Mouse (Mus musculus) intestine, embryonic 14.5 days (tissue): ENCODE results near the gene Rad18. TPM values are rescaled to one million over a fixed set of nuclear protein-coding genes. Genes with fewer than 3 reads are reported as not detected.

Experiments used
- ATAC-seq: fragments of 200-750 bp; cut with Nextera tagmentation; replicated peaks from 2 replicates; pipeline ENCODE4 v1.8.0; 2017; ENCODE audit warnings: low read depth, moderate number of reproducible peaks, moderate TSS enrichment, moderate library complexity; ENCODE audit not compliant: low FRiP score, low TSS enrichment
- DNase-seq: peaks from one replicate; pipeline ENCODE4 v3.0.0-alpha.2; 2018; ENCODE audit warnings: low spot score
- H3K27ac ChIP-seq: fragments of 300-500 bp; sonication (generic); 2 replicates; pipeline ENCODE4 v1.5.1; 2014; ENCODE audit warnings: low read depth, mild to moderate bottlenecking, control low read depth
- H3K27me3 ChIP-seq: fragments of 300-500 bp; sonication (generic); replicated peaks from 2 replicates; pipeline ENCODE4 v1.6.1; 2014; ENCODE audit warnings: low read length, control low read depth; ENCODE audit not compliant: control insufficient read depth, insufficient read depth
- H3K36me3 ChIP-seq: fragments of 300-500 bp; sonication (generic); 2 replicates; pipeline ENCODE4 v1.6.1; 2014; ENCODE audit warnings: low read length, control low read depth; ENCODE audit not compliant: control insufficient read depth, insufficient read depth
- H3K4me1 ChIP-seq: fragments of 300-500 bp; sonication (generic); replicated peaks from 2 replicates; pipeline ENCODE4 v1.6.1; 2014; ENCODE audit warnings: low read length, control low read depth, mixed read lengths; ENCODE audit not compliant: control insufficient read depth, insufficient read depth
- H3K4me2 ChIP-seq: fragments of 300-500 bp; sonication (generic); 2 replicates; pipeline ENCODE4 v1.6.1; 2014; ENCODE audit warnings: low read length
- H3K4me3 ChIP-seq: fragments of 300-500 bp; sonication (generic); 2 replicates; pipeline ENCODE4 v1.5.1; 2014; ENCODE audit warnings: low read depth, low read length, control low read depth, mixed read lengths
- H3K9ac ChIP-seq: fragments of 300-500 bp; sonication (generic); 2 replicates; pipeline ENCODE4 v1.6.1; 2014; ENCODE audit warnings: mild to moderate bottlenecking, low read length
- H3K9me3 ChIP-seq: fragments of 300-500 bp; sonication (generic); 2 replicates; pipeline ENCODE4 v1.6.1; 2016; ENCODE audit warnings: low read length, control low read depth; ENCODE audit not compliant: control insufficient read depth
- WGBS: fragments of 180-500 bp; shearing (Covaris S2); extraction: QIAGEN DNeasy Blood & Tissue Kit; methylation state at CpG from one replicate; pipeline ENCODE4 v1.1.7; 2014; 5-methylcytosine and 5-hydroxymethylcytosine counted together
- polyA plus RNA-seq: library from polyadenylated mRNA; unstranded; fragments of >200 nt; fragmentation: Nextera tagmentation; extraction: Ambion mirVana; gene quantifications from 2 replicates; pipeline ENCODE4 v1.2.1, GENCODE M21; 2014

Rad18 gene
- polyA plus RNA-seq, result 36.4 and 36.9 TPM in 2 replicates

DNA sequence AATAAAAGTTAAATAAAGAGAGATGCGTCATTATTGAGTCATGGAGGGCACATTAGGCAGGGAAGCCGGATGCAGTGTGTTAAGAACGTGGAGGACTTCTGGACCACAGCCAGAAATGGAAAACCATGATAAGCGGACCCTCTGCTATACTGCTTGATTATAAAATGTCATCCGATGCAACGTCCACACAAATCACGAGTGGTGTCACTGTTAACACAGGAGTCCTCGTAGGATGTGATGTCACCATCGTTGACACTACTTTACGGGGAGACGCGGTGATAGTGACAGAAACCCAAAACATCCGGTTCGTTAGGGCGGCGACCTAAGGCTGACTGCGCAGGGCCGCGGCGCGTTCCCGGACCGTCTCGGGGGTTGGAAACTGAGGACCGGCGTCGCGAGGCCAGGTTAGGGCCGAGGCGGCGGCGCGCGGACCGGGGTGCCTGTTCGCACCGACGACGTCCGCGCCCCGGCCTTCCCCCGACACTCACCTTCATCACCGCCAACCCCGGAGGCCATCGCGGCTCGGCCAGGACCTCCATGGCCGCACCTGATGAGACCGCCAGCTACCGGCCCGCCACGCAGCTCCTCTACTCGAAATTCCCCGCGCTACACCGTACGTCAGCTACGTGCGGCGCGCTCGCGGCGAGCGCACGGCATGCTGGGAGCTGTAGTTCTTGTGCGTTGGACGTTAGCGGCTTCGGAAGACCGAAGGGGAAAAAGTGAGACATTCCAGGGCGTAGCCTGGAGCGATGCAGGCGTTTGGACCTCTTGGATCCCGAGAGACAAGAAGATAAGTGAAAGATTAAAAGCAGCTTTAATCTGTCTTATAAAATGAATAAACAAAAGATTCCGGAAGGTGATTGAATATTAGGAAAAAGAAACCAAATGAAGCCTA is at the start of gene Rad18:
Rad18 (minus strand) TSS at position 631 of the 895 bp plus-strand sequence.
- Histone ChIP-seq H3K27ac (peak within 1 kb of the TSS; percentile 62), H3K4me3 (peak within 1 kb of the TSS; percentile 84), H3K4me2 (peak within 1 kb of the TSS; percentile 71), H3K36me3 (peaks cover 12% of the 10 kb centered on the region; the same call in 1 of the 2 replicates), H3K9ac (peak within 1 kb of the TSS; percentile 78), H3K4me1 (peaks cover 6% of the 10 kb centered on the region), H3K9me3 (no peaks in the 10 kb centered on the region), H3K27me3 (no peaks in the 10 kb centered on the region)
- under 1% methylated on average over 77 of the region's 77 CpGs for WGBS
- ATAC-seq, result peak; percentile 95
- DNase-seq, result peak; percentile 89

- H3K36me3 ChIP-seq, result no peaks in the 10 kb centered on the region
- H3K9me3 ChIP-seq, result no peaks in the 10 kb centered on the region
- no peaks in the 10 kb centered on the region for H3K4me1 ChIP-seq
- no peak for ATAC-seq
- 88% methylated on average over 2 of the region's 2 CpGs for WGBS
- no peak overlapping the region for H3K4me2 ChIP-seq
- no peak for DNase-seq
- no peak overlapping the region for H3K27ac ChIP-seq
- H3K9ac ChIP-seq, result no peak overlapping the region
- H3K4me3 ChIP-seq, result no peak overlapping the region
- H3K27me3 ChIP-seq, result no peaks in the 10 kb centered on the region
Observed at GRCm38 (mm10) chr6:112742297-112742696, 45.8 kb upstream of the Rad18 start.

- Histone ChIP-seq H3K27ac (no peak overlapping the region), H3K9ac (no peak overlapping the region), H3K27me3 (no peaks in the 10 kb centered on the region), H3K36me3 (no peaks in the 10 kb centered on the region), H3K4me3 (no peak overlapping the region), H3K4me1 (no peaks in the 10 kb centered on the region), H3K4me2 (no peak overlapping the region), H3K9me3 (no peaks in the 10 kb centered on the region)
- DNase-seq (no peak), ATAC-seq (no peak)
- 88% methylated on average over 5 of the region's 5 CpGs for WGBS
Observed at GRCm38 (mm10) chr6:112741766-112742165, 45.3 kb upstream of the Rad18 start.

DNA sequence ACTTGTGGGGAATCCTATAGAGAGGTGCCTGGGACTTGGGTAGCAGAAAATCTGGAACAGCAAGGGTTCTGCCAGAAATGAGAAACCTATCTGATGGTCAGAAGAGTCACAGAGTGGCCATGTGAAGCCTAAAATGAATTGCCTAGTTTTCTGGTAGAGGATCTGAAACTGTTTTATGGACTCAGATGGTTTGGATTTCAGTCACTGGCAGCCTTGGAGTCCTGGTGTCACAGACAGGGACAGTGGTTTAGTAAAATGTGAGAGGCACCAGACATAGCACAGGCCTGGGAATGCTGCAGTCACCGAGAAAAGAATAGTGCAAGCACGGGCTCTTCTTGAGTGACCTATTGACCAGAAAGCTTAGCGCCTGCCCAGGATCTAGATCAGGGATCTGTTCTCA is 43.1 kb upstream of the Rad18 start:
- DNase-seq (no peak), ATAC-seq (no peak)
- H3K9ac ChIP-seq, result no peak overlapping the region
- H3K4me1 ChIP-seq, result no peaks in the 10 kb centered on the region
- no peaks in the 10 kb centered on the region for H3K36me3 ChIP-seq
- H3K4me2 ChIP-seq, result no peak overlapping the region
- no peak overlapping the region for H3K27ac ChIP-seq
- no peak overlapping the region for H3K4me3 ChIP-seq
- no peaks in the 10 kb centered on the region for H3K9me3 ChIP-seq
- H3K27me3 ChIP-seq, result no peaks in the 10 kb centered on the region
- WGBS, result 83% methylated on average over 3 of the region's 3 CpGs

DNA sequence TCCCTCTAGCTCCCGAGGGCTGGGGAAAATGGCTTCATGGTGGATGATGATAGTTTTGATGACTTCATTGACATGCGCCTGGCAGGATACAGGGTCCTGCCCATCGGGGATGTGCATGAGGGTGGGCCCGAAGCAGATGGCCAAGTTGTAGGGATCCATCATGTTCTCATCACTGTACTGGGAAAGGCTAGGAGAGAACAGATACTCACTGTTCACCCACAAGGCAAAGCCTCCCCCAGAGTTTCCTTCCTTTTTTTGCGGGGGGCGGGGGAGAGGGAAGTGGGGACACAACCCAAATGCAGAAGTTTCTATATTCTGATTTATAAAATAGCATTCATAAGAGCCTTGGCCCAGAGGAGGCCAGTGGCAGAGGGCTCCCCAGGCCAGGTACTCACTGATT is 42.4 kb upstream of the Rad18 start:
- Histone ChIP-seq H3K4me1 (no peaks in the 10 kb centered on the region), H3K9ac (no peak overlapping the region), H3K27ac (no peak overlapping the region), H3K4me2 (no peak overlapping the region), H3K9me3 (no peaks in the 10 kb centered on the region), H3K4me3 (no peak overlapping the region), H3K27me3 (no peaks in the 10 kb centered on the region), H3K36me3 (no peaks in the 10 kb centered on the region)
- no peak for DNase-seq
- ATAC-seq, result no peak
- 93% methylated on average over 6 of the region's 6 CpGs for WGBS

DNA sequence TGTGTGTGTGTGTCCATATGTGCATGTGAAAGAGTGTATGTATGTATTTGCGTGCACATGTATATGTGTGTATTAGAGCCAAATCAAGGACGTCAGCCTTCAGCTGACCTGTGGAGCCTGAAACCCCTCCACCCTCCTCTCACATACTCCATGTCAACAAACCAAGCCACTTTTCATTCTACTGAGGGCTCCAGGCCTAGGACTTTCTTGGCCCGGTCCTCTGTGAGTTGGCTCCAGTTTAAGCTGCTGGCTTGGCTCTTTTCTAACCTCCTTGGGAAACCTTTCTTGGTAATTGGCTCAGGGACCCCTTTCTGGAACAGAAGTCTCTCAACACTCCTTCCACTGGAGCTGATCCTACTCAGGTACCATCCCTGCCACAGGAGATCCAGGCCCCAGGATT is 40.0 kb upstream of the Rad18 start:
- WGBS, result 89% methylated on average over 3 of the region's 3 CpGs
- ATAC-seq, result no peak
- H3K27ac ChIP-seq, result no peak overlapping the region
- H3K4me2 ChIP-seq, result no peak overlapping the region
- no peaks in the 10 kb centered on the region for H3K36me3 ChIP-seq
- no peak overlapping the region for H3K4me3 ChIP-seq
- no peak overlapping the region for H3K9ac ChIP-seq
- no peaks in the 10 kb centered on the region for H3K9me3 ChIP-seq
- no peaks in the 10 kb centered on the region for H3K4me1 ChIP-seq
- H3K27me3 ChIP-seq, result no peaks in the 10 kb centered on the region
- DNase-seq, result no peak

DNA sequence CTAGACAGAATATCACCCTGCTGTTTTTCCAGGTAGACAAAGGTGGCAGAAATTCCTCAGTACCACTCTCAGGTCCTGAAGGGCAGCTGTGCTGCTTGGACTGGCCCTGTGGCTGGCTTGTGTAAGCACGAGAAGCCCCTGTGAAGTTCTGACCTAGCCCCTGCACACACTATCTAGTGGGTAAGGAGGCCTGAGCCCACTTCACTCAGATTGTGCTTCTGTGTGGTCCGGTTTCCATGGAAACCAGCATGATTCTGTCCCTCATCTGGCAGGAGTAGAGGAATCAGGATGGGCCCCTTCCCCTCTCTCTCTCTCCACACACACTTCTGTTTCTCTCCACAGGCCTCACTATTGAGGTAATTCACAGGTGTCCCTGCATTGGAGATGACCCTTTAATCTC is 38.6 kb upstream of the Rad18 start:
- no peak overlapping the region for H3K27ac ChIP-seq
- H3K9me3 ChIP-seq, result no peaks in the 10 kb centered on the region
- H3K27me3 ChIP-seq, result no peaks in the 10 kb centered on the region
- no peak overlapping the region for H3K9ac ChIP-seq
- H3K36me3 ChIP-seq, result no peaks in the 10 kb centered on the region
- DNase-seq, result no peak
- H3K4me2 ChIP-seq, result no peak overlapping the region
- no peaks in the 10 kb centered on the region for H3K4me1 ChIP-seq
- 76% methylated on average over 2 of the region's 2 CpGs for WGBS
- no peak for ATAC-seq
- no peak overlapping the region for H3K4me3 ChIP-seq

- Histone ChIP-seq H3K27me3 (no peaks in the 10 kb centered on the region), H3K9me3 (no peaks in the 10 kb centered on the region), H3K4me2 (no peak overlapping the region), H3K9ac (no peak overlapping the region), H3K36me3 (no peaks in the 10 kb centered on the region), H3K4me3 (no peak overlapping the region), H3K4me1 (peaks cover 3% of the 10 kb centered on the region; the same call in 1 of the 2 replicates), H3K27ac (no peak overlapping the region)
- DNase-seq, result no peak
- 66% methylated on average over 5 of the region's 5 CpGs for WGBS
- ATAC-seq, result no peak
Observed at GRCm38 (mm10) chr6:112733942-112734341, 37.5 kb upstream of the Rad18 start.

DNA sequence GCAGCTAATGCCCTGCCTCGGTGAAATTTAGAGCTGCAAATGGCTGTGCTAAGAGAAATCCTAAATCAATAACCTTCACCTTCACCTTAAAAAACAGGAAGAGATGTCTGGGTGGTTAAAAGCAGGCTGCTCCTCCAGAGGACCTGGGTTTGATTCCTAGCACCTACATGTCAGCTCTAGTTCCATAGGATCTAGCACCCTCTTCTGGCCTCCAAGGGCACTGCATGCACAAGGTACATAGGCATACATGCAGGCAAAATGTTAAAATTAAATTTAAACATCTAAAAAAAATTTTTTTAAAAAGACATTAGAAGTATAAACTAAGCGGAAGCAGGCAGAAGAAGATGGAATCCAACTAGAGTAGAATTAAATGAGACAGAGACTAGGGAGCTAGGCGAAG is 35.9 kb upstream of the Rad18 start:
- H3K4me2 ChIP-seq, result no peak overlapping the region
- no peaks in the 10 kb centered on the region for H3K36me3 ChIP-seq
- H3K27me3 ChIP-seq, result no peaks in the 10 kb centered on the region
- DNase-seq (no peak), ATAC-seq (no peak)
- no peaks in the 10 kb centered on the region for H3K9me3 ChIP-seq
- H3K27ac ChIP-seq, result no peak overlapping the region
- H3K9ac ChIP-seq, result no peak overlapping the region
- no peak overlapping the region for H3K4me3 ChIP-seq
- H3K4me1 ChIP-seq, result peaks cover 8% of the 10 kb centered on the region; the same call in 1 of the 2 replicates
- 92% methylated on average over 3 of the region's 3 CpGs for WGBS
